Mouse (Mus musculus) cortical plate, adult 2 months (tissue): Measurements from ENCODE around the gene Ift140.

Source experiments
- CTCF ChIP-seq: fragments of 200-500 bp; IDR thresholded peaks from 2 replicates; pipeline ENCODE4 v1.5.1; 2011; ENCODE audit warnings: mild to moderate bottlenecking, control low read depth, low read length; ENCODE audit not compliant: insufficient read depth; ENCODE audit errors: extremely low read depth
- POLR2A ChIP-seq: fragments of 200-500 bp; IDR thresholded peaks from 2 replicates; pipeline ENCODE4 v1.6.1; 2011; ENCODE audit warnings: mild to moderate bottlenecking, low read length, control low read depth; ENCODE audit not compliant: insufficient read depth; ENCODE audit errors: extremely low read depth

GRCm38 (mm10) chr17:25082887-25083286 lies 67.0 kb downstream of the Ift140 start:
- TF ChIP-seq POLR2A (no peak), CTCF (no peak)
